Mouse (Mus musculus): ENCODE results near the gene Cib4.

Cib4 gene

DNA sequence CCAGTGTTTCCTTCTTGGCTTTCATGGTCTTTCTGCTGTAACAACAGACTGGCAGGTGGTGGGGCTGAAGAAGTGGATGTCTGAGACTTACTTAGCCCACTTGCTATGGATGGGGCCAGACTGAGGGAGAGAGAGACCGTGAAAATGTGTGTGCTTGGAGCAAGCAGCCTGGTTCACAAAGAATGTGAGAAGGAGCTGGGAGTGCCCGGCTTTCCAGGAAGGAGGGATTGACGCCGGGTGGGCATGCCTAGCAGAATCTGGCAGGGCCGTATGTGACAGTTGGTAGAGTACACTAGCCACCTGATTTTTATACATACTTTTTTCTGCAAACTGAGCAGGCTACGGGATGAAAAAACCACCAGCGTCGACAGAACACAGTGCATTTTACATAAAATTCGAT is 79.3 kb downstream of the Cib4 start:
- no peaks in the 10 kb centered on the region for H3K27me3 ChIP-seq (ENCODE audit: control insufficient read depth, insufficient read depth, low read length, poor library complexity, severe bottlenecking)
- no peaks in the 10 kb centered on the region for H3K36me3 ChIP-seq (ENCODE audit: control insufficient read depth, insufficient read depth, low read length, poor library complexity, severe bottlenecking)
- no peak for DNase-seq (ENCODE audit: low read depth, low spot score)

DNA sequence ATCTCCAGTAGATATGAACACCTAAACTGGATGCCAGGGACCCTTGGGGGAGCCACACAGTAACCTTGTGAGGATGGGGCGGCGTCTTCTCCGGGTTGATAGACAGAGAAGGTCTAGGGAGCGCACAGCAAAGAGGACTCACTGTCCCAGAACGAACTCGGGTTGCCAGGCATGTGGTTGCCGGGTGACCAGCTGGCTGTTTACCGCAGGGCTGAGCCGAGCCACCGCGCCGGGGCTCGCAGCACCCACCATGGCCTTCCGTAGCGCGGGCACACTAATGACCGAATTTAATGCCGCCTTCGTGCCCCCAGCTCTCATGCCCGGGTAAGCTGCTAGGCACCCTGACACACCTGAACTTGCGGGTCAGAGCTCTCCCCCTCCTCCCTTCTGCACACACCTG is 79.8 kb downstream of the Cib4 start, which contains the start of gene 1700001C02Rik:
1700001C02Rik (plus strand) TSS at position 187 of the 400 bp plus-strand sequence.
- H3K36me3 ChIP-seq (ENCODE audit: control insufficient read depth, insufficient read depth, low read length, poor library complexity, severe bottlenecking), result no peaks in the 10 kb centered on the region
- H3K27me3 ChIP-seq (ENCODE audit: control insufficient read depth, insufficient read depth, low read length, poor library complexity, severe bottlenecking), result no peaks in the 10 kb centered on the region
- DNase-seq (ENCODE audit: low read depth, low spot score), result no peak

DNA sequence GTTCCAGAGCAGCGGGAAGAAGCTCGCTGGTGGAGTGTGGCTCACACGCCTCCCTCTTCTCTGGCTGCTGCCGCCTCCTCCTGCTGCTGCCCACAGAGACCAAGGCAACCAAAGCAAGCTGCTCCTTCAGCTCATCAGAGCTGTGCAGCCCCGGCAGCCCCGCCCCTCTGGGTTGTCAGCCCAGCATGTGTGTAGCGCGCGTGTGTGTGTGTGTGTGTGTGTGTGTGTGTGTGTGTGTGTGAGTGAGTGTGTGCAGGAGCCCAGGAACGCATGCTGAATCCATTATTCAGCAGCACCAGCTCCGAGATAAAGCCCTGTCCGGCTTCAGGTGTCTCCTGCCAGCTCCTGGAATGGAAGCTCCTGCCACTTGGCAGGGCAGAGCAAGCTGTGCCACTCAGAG is 83.8 kb downstream of the Cib4 start, which contains the start of gene Otof:
Otof (minus strand) TSS at position 112 of the 400 bp plus-strand sequence.
- DNase-seq (ENCODE audit: low read depth, low spot score), result no peak
- H3K27me3 ChIP-seq (ENCODE audit: control insufficient read depth, insufficient read depth, low read length, poor library complexity, severe bottlenecking), result no peaks in the 10 kb centered on the region
- no peaks in the 10 kb centered on the region for H3K36me3 ChIP-seq (ENCODE audit: control insufficient read depth, insufficient read depth, low read length, poor library complexity, severe bottlenecking)

DNA sequence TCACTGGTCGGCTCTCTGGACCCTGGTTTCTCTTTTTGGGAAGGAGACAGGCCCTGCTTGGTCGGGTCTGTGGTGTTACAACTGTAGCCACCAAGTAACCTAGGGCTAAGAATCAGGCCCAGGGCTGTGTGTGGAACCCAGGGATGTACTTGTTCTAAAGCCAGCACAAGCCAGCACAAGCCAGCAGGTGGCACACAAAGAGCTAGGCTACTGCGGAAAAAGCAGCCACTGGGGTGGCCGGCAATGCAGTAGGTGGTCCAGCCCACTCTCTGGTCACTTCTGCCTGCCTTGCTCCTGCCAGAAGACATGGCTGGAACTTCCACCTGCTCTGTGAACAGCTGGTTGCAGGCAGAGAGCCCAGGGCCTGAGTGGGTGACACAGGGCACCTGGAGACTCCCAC is 85.5 kb downstream of the Cib4 start:
- no peaks in the 10 kb centered on the region for H3K27me3 ChIP-seq (ENCODE audit: control insufficient read depth, insufficient read depth, low read length, poor library complexity, severe bottlenecking)
- no peak for DNase-seq (ENCODE audit: low read depth, low spot score)
- H3K36me3 ChIP-seq (ENCODE audit: control insufficient read depth, insufficient read depth, low read length, poor library complexity, severe bottlenecking), result no peaks in the 10 kb centered on the region

DNA sequence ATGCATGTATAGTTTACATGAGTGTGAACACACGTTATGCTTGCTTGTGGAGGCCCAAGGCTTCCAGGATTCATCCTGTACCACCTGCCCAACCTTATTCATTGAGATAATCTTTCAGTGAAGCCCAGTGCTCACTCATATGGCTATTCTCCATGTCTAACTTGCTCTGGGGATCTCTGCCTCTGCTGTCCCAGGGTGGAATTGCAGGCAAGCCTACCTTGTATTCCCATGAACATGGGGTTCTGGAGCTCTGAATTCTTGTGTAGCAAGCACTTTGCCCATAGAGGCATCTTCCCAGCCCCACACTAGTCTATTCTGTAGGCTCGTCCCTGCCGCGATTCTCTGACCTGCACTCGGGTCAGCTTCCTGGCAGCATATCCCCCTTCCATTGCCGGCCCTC is 89.6 kb downstream of the Cib4 start:
- DNase-seq (ENCODE audit: low read depth, low spot score), result no peak
- no peaks in the 10 kb centered on the region for H3K36me3 ChIP-seq (ENCODE audit: control insufficient read depth, insufficient read depth, low read length, poor library complexity, severe bottlenecking)
- no peaks in the 10 kb centered on the region for H3K27me3 ChIP-seq (ENCODE audit: control insufficient read depth, insufficient read depth, low read length, poor library complexity, severe bottlenecking)

DNA sequence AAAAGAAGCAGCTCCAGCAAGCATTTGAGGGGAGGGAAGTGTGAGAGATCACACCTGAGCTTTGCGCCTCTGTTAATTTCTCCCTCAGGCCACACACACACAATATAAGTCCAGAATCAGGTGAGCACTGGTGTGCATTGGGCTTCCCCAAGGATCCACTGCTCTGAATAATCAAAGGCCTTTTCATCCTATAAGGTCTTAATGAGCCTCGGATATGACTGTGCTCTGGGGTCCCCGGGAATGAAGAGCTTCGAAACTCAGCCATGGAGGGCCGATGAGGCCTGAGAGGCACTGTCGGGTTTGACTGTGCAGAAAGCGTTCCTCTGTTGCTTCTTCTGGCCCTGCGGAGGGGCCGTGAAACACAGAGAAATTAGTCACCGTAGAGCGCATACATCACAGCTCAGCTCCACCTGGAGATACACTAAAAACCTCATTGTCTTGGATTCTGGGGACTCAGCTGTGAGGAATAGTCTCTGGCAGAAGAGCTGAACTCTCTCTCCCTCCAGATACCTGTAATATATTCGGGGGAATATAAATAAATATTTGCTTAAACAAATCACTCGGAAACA is 101.2 kb downstream of the Cib4 start:
- H3K36me3 ChIP-seq (ENCODE audit: control insufficient read depth, insufficient read depth, low read length, poor library complexity, severe bottlenecking), result no peaks in the 10 kb centered on the region
- no peaks in the 10 kb centered on the region for H3K27me3 ChIP-seq (ENCODE audit: control insufficient read depth, insufficient read depth, low read length, poor library complexity, severe bottlenecking)
- no peak for DNase-seq (ENCODE audit: low read depth, low spot score)

DNA sequence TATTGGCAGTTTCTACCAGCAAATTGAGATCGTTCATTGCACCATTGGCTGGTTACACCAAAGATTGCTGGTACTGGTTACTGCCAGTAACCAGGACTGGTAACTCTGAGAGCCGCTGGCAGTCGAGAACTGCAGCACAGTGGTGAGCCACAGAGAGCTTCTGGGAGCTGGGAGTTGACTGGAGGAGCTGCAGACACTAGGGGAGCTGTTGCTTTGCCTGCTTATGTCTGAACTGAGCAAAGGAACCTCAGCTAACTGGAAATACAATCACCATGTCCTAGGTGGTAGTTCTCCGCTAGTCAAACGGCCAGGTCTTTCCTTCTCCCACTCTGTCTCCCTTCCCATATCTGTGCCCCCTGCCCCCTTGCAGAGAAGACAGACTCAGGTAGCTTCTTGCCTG is 103.4 kb downstream of the Cib4 start:
- no peaks in the 10 kb centered on the region for H3K36me3 ChIP-seq (ENCODE audit: control insufficient read depth, insufficient read depth, low read length, poor library complexity, severe bottlenecking)
- no peaks in the 10 kb centered on the region for H3K27me3 ChIP-seq (ENCODE audit: control insufficient read depth, insufficient read depth, low read length, poor library complexity, severe bottlenecking)
- DNase-seq (ENCODE audit: low read depth, low spot score), result no peak

DNA sequence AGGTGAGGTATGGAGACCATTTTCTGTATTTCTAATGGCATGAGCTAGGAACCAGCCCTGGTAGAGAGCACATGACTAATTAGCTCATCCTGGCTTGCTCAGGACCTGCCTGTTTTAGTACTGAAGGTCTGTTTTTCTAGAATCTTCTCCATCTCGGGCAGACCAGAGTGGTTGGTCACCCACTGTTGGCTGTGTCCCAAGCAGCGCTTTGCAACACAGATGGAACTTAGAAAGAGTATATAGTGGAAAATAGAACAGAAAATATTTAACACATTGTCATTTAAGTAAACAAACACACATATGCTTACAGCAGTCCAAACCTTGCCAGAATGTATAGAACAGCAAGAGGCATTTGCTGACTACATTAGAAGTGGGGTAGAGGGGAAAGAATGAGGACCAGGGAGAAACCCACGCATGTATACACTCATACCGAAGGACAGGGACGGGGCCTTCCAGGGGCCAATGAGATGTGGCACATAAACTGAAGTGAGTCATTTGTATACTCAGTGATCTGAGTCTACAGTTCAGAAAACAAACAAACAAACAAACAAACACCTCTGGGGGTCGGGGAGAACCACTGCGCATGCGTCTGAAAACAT is 105.2 kb downstream of the Cib4 start:
- no peak for DNase-seq (ENCODE audit: low read depth, low spot score)
- Histone ChIP-seq H3K36me3 (ENCODE audit: control insufficient read depth, insufficient read depth, low read length, poor library complexity, severe bottlenecking) (no peaks in the 10 kb centered on the region), H3K27me3 (ENCODE audit: control insufficient read depth, insufficient read depth, low read length, poor library complexity, severe bottlenecking) (no peaks in the 10 kb centered on the region)

DNA sequence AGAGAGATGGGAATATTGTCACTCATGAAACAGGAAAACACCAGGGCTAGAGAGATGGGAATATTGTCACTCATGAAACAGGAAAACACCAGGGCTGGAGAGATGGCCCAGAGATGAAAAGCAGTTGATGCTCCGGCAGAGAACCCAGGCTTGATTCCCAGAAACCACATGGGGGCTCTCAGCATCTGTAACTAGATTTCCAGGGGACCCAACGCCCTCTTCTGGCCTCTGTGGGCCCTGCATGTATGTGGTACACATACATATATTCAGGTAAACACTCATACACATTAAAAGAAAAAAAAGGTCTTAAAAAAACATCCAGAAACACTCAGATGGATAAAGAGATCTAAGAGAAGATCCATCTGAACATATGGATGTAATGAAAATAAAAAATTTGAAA is 106.7 kb downstream of the Cib4 start:
- H3K27me3 ChIP-seq (ENCODE audit: control insufficient read depth, insufficient read depth, low read length, poor library complexity, severe bottlenecking), result no peaks in the 10 kb centered on the region
- no peaks in the 10 kb centered on the region for H3K36me3 ChIP-seq (ENCODE audit: control insufficient read depth, insufficient read depth, low read length, poor library complexity, severe bottlenecking)
- DNase-seq (ENCODE audit: low read depth, low spot score), result no peak
